Mouse (Mus musculus): ENCODE measurements at regions not wholly inside any gene's neighbourhood (a gene's known extent, or its start where the extent isn't known, plus 50 kb on each side); places are given as distances from the start of the nearest gene placed in this dataset.

GRCm38 (mm10) chr19:26548562-26549270 lies 56.1 kb upstream of the Smarca2 start:
- Histone ChIP-seq H3K9ac (replicated peaks; ENCODE audit: low read length) (no peak overlapping the region), H3K4me3 (replicated peaks; ENCODE audit: low read depth, low read length) (no peak overlapping the region), H3K27me3 (ENCODE audit: control insufficient read depth, insufficient read depth, low read length) (no peaks in the 10 kb centered on the region), H3K4me1 (ENCODE audit: control insufficient read depth, insufficient read depth, low read length) (no peaks in the 10 kb centered on the region), H3K27ac (replicated peaks; ENCODE audit: low read depth, low read length) (no peak overlapping the region), H3K36me3 (ENCODE audit: control insufficient read depth, insufficient read depth, low read length) (no peaks in the 10 kb centered on the region), H3K9me3 (ENCODE audit: control insufficient read depth, low read length) (no peaks in the 10 kb centered on the region), H3K4me2 (ENCODE audit: low read length) (no peak overlapping the region)
- ATAC-seq (ENCODE audit: low FRiP score, low TSS enrichment) (no peak), DNase-seq (no peak)
- 79% methylated on average over 14 of the region's 14 CpGs for WGBS

- no peaks in the 10 kb centered on the region for H3K4me1 ChIP-seq (ENCODE audit: control insufficient read depth, insufficient read depth, low read length)
- DNase-seq (no peak), ATAC-seq (ENCODE audit: low FRiP score, low TSS enrichment) (no peak)
- no peaks in the 10 kb centered on the region for H3K36me3 ChIP-seq (ENCODE audit: control insufficient read depth, insufficient read depth, low read length)
- 57% methylated on average over 5 of the region's 5 CpGs for WGBS
- no peak overlapping the region for H3K4me3 ChIP-seq (replicated peaks; ENCODE audit: low read depth, low read length)
- no peaks in the 10 kb centered on the region for H3K27me3 ChIP-seq (ENCODE audit: control insufficient read depth, insufficient read depth, low read length)
- H3K27ac ChIP-seq (replicated peaks; ENCODE audit: low read depth, low read length), result no peak overlapping the region
- H3K9me3 ChIP-seq (ENCODE audit: control insufficient read depth, low read length), result no peaks in the 10 kb centered on the region
- H3K9ac ChIP-seq (replicated peaks; ENCODE audit: low read length), result no peak overlapping the region
- H3K4me2 ChIP-seq (ENCODE audit: low read length), result no peak overlapping the region
Measured at GRCm38 (mm10) chr19:26550299-26550698, 54.6 kb upstream of the Smarca2 start.
